Mouse (Mus musculus) neural tube, embryonic 15.5 days (tissue): ENCODE results near the gene Uba52. TPM values are rescaled to one million over a fixed set of nuclear protein-coding genes. Genes with fewer than 3 reads are reported as not detected.

ENCODE experiments used
- ATAC-seq: fragments of 200-750 bp; cut with Nextera tagmentation; 2 replicates; pipeline ENCODE4 v1.8.0; 2017; ENCODE audit warnings: mild to moderate bottlenecking, moderate TSS enrichment, moderate library complexity; ENCODE audit not compliant: low FRiP score
- H3K27ac ChIP-seq: fragments of 300-500 bp; sonication (generic); replicated peaks from 2 replicates; pipeline ENCODE4 v1.5.1; 2015; ENCODE audit warnings: mild to moderate bottlenecking, inconsistent platforms
- H3K27me3 ChIP-seq: fragments of 300-500 bp; sonication (generic); replicated peaks from 2 replicates; pipeline ENCODE4 v1.6.1; 2015; ENCODE audit warnings: inconsistent platforms
- H3K36me3 ChIP-seq: fragments of 300-500 bp; sonication (generic); 2 replicates; pipeline ENCODE4 v1.6.1; 2015; ENCODE audit warnings: inconsistent platforms
- H3K4me1 ChIP-seq: fragments of 300-500 bp; sonication (generic); 2 replicates; pipeline ENCODE4 v1.6.1; 2015; ENCODE audit warnings: inconsistent platforms
- H3K4me2 ChIP-seq: fragments of 300-500 bp; sonication (generic); 2 replicates; pipeline ENCODE4 v1.6.1; 2015; ENCODE audit warnings: inconsistent platforms, mild to moderate bottlenecking, moderate library complexity
- H3K4me3 ChIP-seq: fragments of 300-500 bp; sonication (generic); replicated peaks from 2 replicates; pipeline ENCODE4 v1.5.1; 2015; ENCODE audit warnings: mild to moderate bottlenecking, inconsistent platforms
- H3K9ac ChIP-seq: fragments of 300-500 bp; sonication (generic); replicated peaks from 2 replicates; pipeline ENCODE4 v1.6.1; 2015; ENCODE audit warnings: mild to moderate bottlenecking, inconsistent platforms
- H3K9me3 ChIP-seq: fragments of 300-500 bp; sonication (generic); replicated peaks from 2 replicates; pipeline ENCODE4 v1.6.1; 2016; ENCODE audit warnings: inconsistent platforms
- WGBS: fragments of 180-500 bp; shearing (Covaris S2); methylation state at CpG from one replicate; pipeline ENCODE4 v1.1.7; 2015; ENCODE audit warnings: mixed read lengths; 5-methylcytosine and 5-hydroxymethylcytosine counted together
- polyA plus RNA-seq: library from polyadenylated mRNA; unstranded; fragments of >200 nt; fragmentation: Nextera tagmentation; extraction: Ambion mirVana; gene quantifications from 2 replicates; pipeline ENCODE4 v1.2.1, GENCODE M21; 2015

Gene Uba52
- polyA plus RNA-seq, 1 experiment from 2014 or later: 653 TPM

GRCm38 (mm10) chr8:70544200-70544687, 33.6 kb upstream of the Uba52 start:
- Histone ChIP-seq H3K4me1 (peaks cover 44% of the 10 kb centered on the region), H3K27ac (no peak overlapping the region), H3K27me3 (no peaks in the 10 kb centered on the region), H3K9me3 (no peaks in the 10 kb centered on the region), H3K4me3 (no peak overlapping the region), H3K4me2 (no peak overlapping the region), H3K36me3 (no peaks in the 10 kb centered on the region; the same call in 1 of the 2 replicates), H3K9ac (no peak overlapping the region)
- no peak for ATAC-seq
- WGBS: 74% methylated on average over 6 of the region's 6 CpGs

GRCm38 (mm10) chr8:70541081-70541480, 30.5 kb upstream of the Uba52 start:
- Histone ChIP-seq H3K4me1 (peaks cover 52% of the 10 kb centered on the region), H3K9me3 (no peaks in the 10 kb centered on the region), H3K27ac (no peak overlapping the region), H3K36me3 (peaks cover 11% of the 10 kb centered on the region), H3K9ac (peak overlapping the region; percentile 14; the same call in 1 of the 2 replicates), H3K27me3 (no peaks in the 10 kb centered on the region), H3K4me3 (peak overlapping the region; percentile 88), H3K4me2 (peak overlapping the region; percentile 93)
- WGBS: 88% methylated on average over 5 of the region's 5 CpGs
- no peak for ATAC-seq

- Histone ChIP-seq H3K9me3 (no peaks in the 10 kb centered on the region), H3K36me3 (peaks cover 15% of the 10 kb centered on the region), H3K4me1 (peaks cover 52% of the 10 kb centered on the region), H3K9ac (peak overlapping the region; percentile 91), H3K27ac (0 out of 2 replicates have a peak overlapping the region, but pooled peaks have one; percentile 18), H3K4me3 (peak overlapping the region; percentile 88), H3K4me2 (peak overlapping the region; percentile 93), H3K27me3 (no peaks in the 10 kb centered on the region)
- WGBS: 62% methylated on average over 7 of the region's 7 CpGs
- ATAC-seq: no peak
Observed at GRCm38 (mm10) chr8:70540507-70541071, 30.0 kb upstream of the Uba52 start.

- Histone ChIP-seq H3K4me2 (peak overlapping the region; percentile 93), H3K27me3 (no peaks in the 10 kb centered on the region), H3K9me3 (no peaks in the 10 kb centered on the region), H3K27ac (peak overlapping the region; percentile 97), H3K4me3 (peak overlapping the region; percentile 88), H3K4me1 (peaks cover 52% of the 10 kb centered on the region), H3K36me3 (peaks cover 20% of the 10 kb centered on the region), H3K9ac (peak overlapping the region; percentile 91)
- no peak for ATAC-seq
- WGBS: 15% methylated on average over 4 of the region's 4 CpGs
Observed at GRCm38 (mm10) chr8:70540013-70540506, 29.5 kb upstream of the Uba52 start.

- H3K27ac ChIP-seq: peak within 1 kb of the TSS; percentile 97
- peaks cover 28% of the 10 kb centered on the region for H3K36me3 ChIP-seq
- H3K4me3 ChIP-seq: peak within 1 kb of the TSS; percentile 88
- H3K9ac ChIP-seq: peak within 1 kb of the TSS; percentile 91
- peak; percentile 91 for ATAC-seq
- WGBS: under 1% methylated on average over 58 of the region's 58 CpGs
- H3K27me3 ChIP-seq: no peaks in the 10 kb centered on the region
- peak within 1 kb of the TSS; percentile 93 for H3K4me2 ChIP-seq
- peaks cover 48% of the 10 kb centered on the region for H3K4me1 ChIP-seq
- H3K9me3 ChIP-seq: no peaks in the 10 kb centered on the region
Observed at GRCm38 (mm10) chr8:70539077-70539813, 28.6 kb upstream of the Uba52 start, which contains the start of gene Ell. Gene Ell (plus strand): TSS chr8:70539457.

GRCm38 (mm10) chr8:70538633-70539076, 28.1 kb upstream of the Uba52 start:
- under 1% methylated on average over 32 of the region's 32 CpGs for WGBS
- Histone ChIP-seq H3K9me3 (no peaks in the 10 kb centered on the region), H3K36me3 (peaks cover 34% of the 10 kb centered on the region), H3K4me2 (peak overlapping the region; percentile 93), H3K27me3 (no peaks in the 10 kb centered on the region), H3K9ac (peak overlapping the region; percentile 91), H3K4me1 (peaks cover 42% of the 10 kb centered on the region), H3K27ac (peak overlapping the region; percentile 97), H3K4me3 (peak overlapping the region; percentile 88)
- ATAC-seq: peak; percentile 86

GRCm38 (mm10) chr8:70538024-70538579, 27.5 kb upstream of the Uba52 start:
- peaks cover 38% of the 10 kb centered on the region for H3K4me1 ChIP-seq
- H3K9me3 ChIP-seq: no peaks in the 10 kb centered on the region
- H3K4me2 ChIP-seq: peak overlapping the region; percentile 93
- H3K4me3 ChIP-seq: peak overlapping the region; percentile 88
- 15% methylated on average over 24 of the region's 24 CpGs for WGBS
- ATAC-seq: peak; percentile 7; the same call in 1 of the 2 replicates
- peak overlapping the region; percentile 42 for H3K9ac ChIP-seq
- peaks cover 39% of the 10 kb centered on the region for H3K36me3 ChIP-seq
- peak overlapping the region; percentile 97 for H3K27ac ChIP-seq
- H3K27me3 ChIP-seq: no peaks in the 10 kb centered on the region

GRCm38 (mm10) chr8:70535701-70536100, 25.1 kb upstream of the Uba52 start:
- Histone ChIP-seq H3K27ac (no peak overlapping the region), H3K4me2 (no peak overlapping the region), H3K27me3 (no peaks in the 10 kb centered on the region), H3K36me3 (peaks cover 63% of the 10 kb centered on the region), H3K9me3 (no peaks in the 10 kb centered on the region), H3K4me1 (peaks cover 16% of the 10 kb centered on the region), H3K9ac (no peak overlapping the region), H3K4me3 (no peak overlapping the region)
- ATAC-seq: no peak
- WGBS: 89% methylated on average over 2 of the region's 2 CpGs

GRCm38 (mm10) chr8:70535221-70535620, 24.6 kb upstream of the Uba52 start:
- ATAC-seq: no peak
- Histone ChIP-seq H3K36me3 (peaks cover 66% of the 10 kb centered on the region), H3K27me3 (no peaks in the 10 kb centered on the region), H3K4me2 (no peak overlapping the region), H3K4me3 (no peak overlapping the region), H3K4me1 (peaks cover 12% of the 10 kb centered on the region), H3K9ac (no peak overlapping the region), H3K27ac (no peak overlapping the region), H3K9me3 (no peaks in the 10 kb centered on the region)
- 97% methylated on average over 3 of the region's 3 CpGs for WGBS

GRCm38 (mm10) chr8:70534281-70534680, 23.7 kb upstream of the Uba52 start:
- Histone ChIP-seq H3K9me3 (no peaks in the 10 kb centered on the region), H3K36me3 (peaks cover 71% of the 10 kb centered on the region), H3K27me3 (no peaks in the 10 kb centered on the region), H3K4me2 (no peak overlapping the region), H3K4me3 (no peak overlapping the region), H3K9ac (no peak overlapping the region), H3K27ac (no peak overlapping the region), H3K4me1 (peaks cover 18% of the 10 kb centered on the region)
- ATAC-seq: no peak
- 97% methylated on average over 12 of the region's 12 CpGs for WGBS

GRCm38 (mm10) chr8:70530314-70530713, 19.7 kb upstream of the Uba52 start:
- 93% methylated on average over 2 of the region's 2 CpGs for WGBS

More at GRCm38 (mm10) chr8:70530314-70530713, 19.7 kb upstream of the Uba52 start:
- no peak overlapping the region for H3K27ac ChIP-seq
- H3K4me3 ChIP-seq: no peak overlapping the region
- H3K27me3 ChIP-seq: no peaks in the 10 kb centered on the region
- H3K4me1 ChIP-seq: peaks cover 33% of the 10 kb centered on the region
- H3K9me3 ChIP-seq: no peaks in the 10 kb centered on the region
- no peak for ATAC-seq
- peaks cover 53% of the 10 kb centered on the region for H3K36me3 ChIP-seq
- H3K9ac ChIP-seq: no peak overlapping the region
- H3K4me2 ChIP-seq: no peak overlapping the region
